Mouse (Mus musculus): ENCODE data around the gene Vmn2r93. TPM values are rescaled to one million over a fixed set of nuclear protein-coding genes. Genes with fewer than 3 reads are reported as not detected.

The Vmn2r93 gene
- under 1 TPM; 0.04 to 0.39 TPM for polyA plus RNA-seq (2017; shearing (Covaris generic))

DNA sequence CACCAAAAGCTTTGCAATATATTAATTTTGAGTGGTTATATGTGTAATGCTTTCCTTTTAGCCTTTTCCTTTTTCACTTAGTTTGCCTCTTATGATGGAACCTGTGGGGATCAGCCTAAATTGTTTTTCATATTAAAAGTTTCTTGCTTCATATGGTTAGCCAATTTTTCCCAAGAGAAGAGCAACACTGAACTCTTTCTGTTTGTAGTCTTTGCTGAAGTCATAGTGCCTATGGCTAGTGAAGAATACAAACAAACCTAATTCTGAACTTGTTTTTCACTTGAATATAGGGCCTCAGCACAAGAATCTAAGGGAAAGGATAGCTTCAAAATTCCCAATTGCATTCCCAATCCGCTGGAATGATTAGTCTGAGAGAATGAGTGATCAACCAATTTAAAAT lies at the start of gene Vmn2r93:
TSS of gene Vmn2r93 (plus strand) at position 301 of the 400 bp plus-strand sequence.

DNA sequence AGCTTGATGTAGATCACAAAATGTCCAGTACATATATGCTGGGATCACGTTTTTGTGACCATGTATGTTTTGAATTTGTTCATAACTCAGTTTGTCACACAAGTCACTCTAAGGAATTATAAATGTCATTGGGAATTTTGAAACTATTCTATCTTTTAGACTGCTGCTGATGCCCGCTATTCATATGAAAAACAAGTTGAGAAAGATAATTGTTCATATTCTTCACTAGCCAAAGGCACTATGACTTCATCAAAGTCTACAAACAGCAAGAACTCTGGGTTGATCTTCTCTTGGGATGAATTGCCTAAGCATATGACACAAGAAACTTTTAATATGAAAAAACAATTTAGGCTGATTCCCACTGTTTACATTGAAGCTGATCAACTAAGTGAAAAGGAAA lies 20.2 kb upstream of the Vmn2r93 start, which contains the start of gene Vmn2r94:
TSS of gene Vmn2r94 (minus strand) at position 101 of the 400 bp plus-strand sequence.

Other genes starting within 250 kb of the Vmn2r93 start
- gene Vmn2r124, start 248.7 kb upstream of the Vmn2r93 start, polyA plus RNA-seq (2017; shearing (Covaris generic)): under 1 TPM; 0.06 to 0.12 TPM
- under 1 TPM in 1 of 2 experiments, not detected in 1; 0.09 TPM for gene Vmn2r91, start 213.1 kb upstream of the Vmn2r93 start, polyA plus RNA-seq (2017; shearing (Covaris generic))
- under 1 TPM; 0.02 to 0.07 TPM for gene Vmn2r92, start 146.2 kb upstream of the Vmn2r93 start, polyA plus RNA-seq (2017; shearing (Covaris generic))
- gene Vmn2r94, start 20.3 kb upstream of the Vmn2r93 start, polyA plus RNA-seq (2017; shearing (Covaris generic)): under 1 TPM in 1 of 2 experiments, not detected in 1; 0.14 TPM
- under 1 TPM; 0.01 to 0.04 TPM for gene Vmn2r95, start 126.0 kb downstream of the Vmn2r93 start, polyA plus RNA-seq (2017; shearing (Covaris generic))